ENCODE assay signal across 29 mouse cellular contexts in genomic region chr1:177901566-177901965, GRCm38 (mm10).
"Had no signal": no experiment of that assay in that cellular context is flagged by ENCODE, and none has a peak within 500 bp of the region (broad histone marks: within the 10 kb centered on the region; RNA-seq: fewer than 3 reads in every experiment).

No protein-coding gene starts in this region.

- H3K36me3 ChIP-seq: limb, embryonic 10.5 days; limb, embryonic 12.5 days; limb, embryonic 13.5 days; limb, embryonic 15.5 days; liver, embryonic 12.5 days; liver, embryonic 13.5 days; liver, embryonic 15.5 days; midbrain, embryonic 10.5 days; midbrain, embryonic 12.5 days; midbrain, embryonic 13.5 days; midbrain, embryonic 15.5 days; neural tube, embryonic 12.5 days had no signal

- H3K4me2 ChIP-seq: limb, embryonic 12.5 days; limb, embryonic 13.5 days; limb, embryonic 15.5 days; liver, embryonic 11.5 days; liver, embryonic 12.5 days; liver, embryonic 13.5 days; liver, embryonic 15.5 days; lung, embryonic 14.5 days; midbrain, embryonic 11.5 days; midbrain, embryonic 12.5 days; midbrain, embryonic 13.5 days; midbrain, embryonic 15.5 days; neural tube, embryonic 12.5 days had no signal

- H3K27me3 ChIP-seq: limb, embryonic 12.5 days; limb, embryonic 13.5 days; limb, embryonic 15.5 days; liver, embryonic 12.5 days; liver, embryonic 13.5 days; liver, embryonic 15.5 days; megakaryocyte, embryonic 14.5 days; midbrain, embryonic 12.5 days; midbrain, embryonic 13.5 days; midbrain, embryonic 15.5 days; neural tube, embryonic 12.5 days had no signal

- H3K27ac ChIP-seq: left cerebral cortex, adult 2 months; limb, embryonic 10.5 days; limb, embryonic 12.5 days; limb, embryonic 13.5 days; limb, embryonic 15.5 days; liver, embryonic 12.5 days; liver, embryonic 13.5 days; liver, embryonic 14.5 days; liver, embryonic 15.5 days; macrophage; midbrain, embryonic 10.5 days; midbrain, embryonic 12.5 days; midbrain, embryonic 13.5 days; midbrain, embryonic 15.5 days; neural tube, embryonic 12.5 days had no signal

- H3K4me1 ChIP-seq: limb, embryonic 10.5 days; limb, embryonic 12.5 days; limb, embryonic 13.5 days; limb, embryonic 15.5 days; liver, embryonic 12.5 days; liver, embryonic 13.5 days; liver, embryonic 15.5 days; megakaryocyte, embryonic 14.5 days; midbrain, embryonic 10.5 days; midbrain, embryonic 12.5 days; midbrain, embryonic 13.5 days; midbrain, embryonic 15.5 days; neural tube, embryonic 12.5 days had no signal

- H3K4me3 ChIP-seq: left cerebral cortex, adult 2 months; limb, embryonic 10.5 days; limb, embryonic 12.5 days; limb, embryonic 13.5 days; limb, embryonic 15.5 days; liver, embryonic 12.5 days; liver, embryonic 13.5 days; liver, embryonic 15.5 days; megakaryocyte, embryonic 14.5 days; midbrain, embryonic 10.5 days; midbrain, embryonic 12.5 days; midbrain, embryonic 13.5 days; midbrain, embryonic 15.5 days; myocyte; neural tube, embryonic 12.5 days had no signal

- H3K9ac ChIP-seq: limb, embryonic 12.5 days; limb, embryonic 13.5 days; limb, embryonic 15.5 days; liver, embryonic 12.5 days; liver, embryonic 13.5 days; liver, embryonic 14.5 days; liver, embryonic 15.5 days; liver, postnatal 0 days; lung, embryonic 14.5 days; midbrain, embryonic 12.5 days; midbrain, embryonic 13.5 days; midbrain, embryonic 15.5 days; neural tube, embryonic 12.5 days had no signal

- DNase-seq: left cerebral cortex, postnatal 4 days; liver; liver, embryonic 13.5 days; liver, postnatal 0 days; lung, adult 18-20 months; lung, adult 2 months; lung, embryonic 14.5 days; lung, postnatal 10 days; lung, postnatal 14 days; lung, postnatal 4 days had no signal

- H3K9me3 ChIP-seq: limb, embryonic 10.5 days; limb, embryonic 12.5 days; limb, embryonic 13.5 days; limb, embryonic 15.5 days; liver, embryonic 12.5 days; liver, embryonic 13.5 days; liver, embryonic 15.5 days; midbrain, embryonic 10.5 days; midbrain, embryonic 12.5 days; midbrain, embryonic 13.5 days; midbrain, embryonic 15.5 days; neural tube, embryonic 12.5 days had no signal

- ATAC-seq: liver, embryonic 12.5 days; liver, postnatal 0 days; midbrain, embryonic 13.5 days; midbrain, embryonic 15.5 days; midbrain, embryonic 16.5 days had no signal
